Mouse (Mus musculus) intestine, embryonic 15.5 days (tissue): ENCODE measurements around the gene P2rx3. TPM values are rescaled to one million over a fixed set of nuclear protein-coding genes. Genes with fewer than 3 reads are reported as not detected.

Experiments
- ATAC-seq: fragments of 200-750 bp; cut with Nextera tagmentation; 2 replicates; pipeline ENCODE4 v1.8.0; 2017; ENCODE audit warnings: moderate TSS enrichment, moderate library complexity
- H3K27ac ChIP-seq: fragments of 300-500 bp; sonication (generic); 2 replicates; pipeline ENCODE4 v1.5.1; 2015; ENCODE audit warnings: mild to moderate bottlenecking, inconsistent platforms
- H3K27me3 ChIP-seq: fragments of 300-500 bp; sonication (generic); replicated peaks from 2 replicates; pipeline ENCODE4 v1.6.1; 2015; ENCODE audit warnings: inconsistent platforms
- H3K36me3 ChIP-seq: fragments of 300-500 bp; sonication (generic); 2 replicates; pipeline ENCODE4 v1.6.1; 2015; ENCODE audit warnings: inconsistent platforms
- H3K4me1 ChIP-seq: fragments of 300-500 bp; sonication (generic); replicated peaks from 2 replicates; pipeline ENCODE4 v1.6.1; 2015; ENCODE audit warnings: inconsistent platforms
- H3K4me2 ChIP-seq: fragments of 300-500 bp; sonication (generic); replicated peaks from 2 replicates; pipeline ENCODE4 v1.6.1; 2015; ENCODE audit warnings: mild to moderate bottlenecking, inconsistent platforms
- H3K4me3 ChIP-seq: fragments of 300-500 bp; sonication (generic); replicated peaks from 2 replicates; pipeline ENCODE4 v1.5.1; 2015; ENCODE audit warnings: inconsistent platforms
- H3K9ac ChIP-seq: fragments of 300-500 bp; sonication (generic); 2 replicates; pipeline ENCODE4 v1.6.1; 2015; ENCODE audit warnings: inconsistent platforms
- H3K9me3 ChIP-seq: fragments of 300-500 bp; sonication (generic); 2 replicates; pipeline ENCODE4 v1.6.1; 2016; ENCODE audit warnings: inconsistent platforms
- WGBS: fragments of 180-500 bp; shearing (Covaris S2); methylation state at CpG from one replicate; pipeline ENCODE4 v1.1.7; 2015; 5-methylcytosine and 5-hydroxymethylcytosine counted together
- polyA plus RNA-seq: library from polyadenylated mRNA; unstranded; fragments of >200 nt; fragmentation: Nextera tagmentation; extraction: Ambion mirVana; gene quantifications from 2 replicates; pipeline ENCODE4 v1.2.1, GENCODE M21; 2015

Gene P2rx3
- polyA plus RNA-seq, 1 experiment from 2014 or later, result 1.0 TPM

DNA sequence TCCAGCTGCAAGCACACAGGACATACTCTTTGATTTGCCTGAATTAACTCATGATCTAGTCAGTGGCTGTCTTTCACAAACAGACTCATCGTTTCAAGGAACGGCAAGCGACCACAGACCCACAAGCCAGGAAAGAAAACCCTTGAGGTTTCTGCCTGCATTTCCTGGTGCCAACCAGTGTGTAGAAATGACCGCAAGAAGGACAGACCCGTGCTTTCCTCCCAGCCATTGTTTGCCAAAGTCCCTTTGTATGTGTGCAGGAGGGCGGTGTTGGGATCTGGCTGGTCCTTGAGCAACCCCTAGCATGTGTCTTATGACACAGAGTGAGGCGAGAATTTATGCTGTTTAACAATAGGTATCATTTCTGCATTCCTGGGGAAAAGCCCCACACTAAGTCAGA, 3.1 kb downstream of the P2rx3 start:
- Histone ChIP-seq H3K9me3 (no peaks in the 10 kb centered on the region), H3K4me1 (peaks cover 4% of the 10 kb centered on the region; the same call in 1 of the 2 replicates), H3K4me2 (no peak overlapping the region), H3K27me3 (no peaks in the 10 kb centered on the region), H3K9ac (no peak overlapping the region), H3K27ac (no peak overlapping the region), H3K4me3 (no peak overlapping the region), H3K36me3 (peaks cover under 1% of the 10 kb centered on the region; the same call in 1 of the 2 replicates)
- no peak for ATAC-seq
- WGBS, result 75% methylated on average over 7 of the region's 7 CpGs

DNA sequence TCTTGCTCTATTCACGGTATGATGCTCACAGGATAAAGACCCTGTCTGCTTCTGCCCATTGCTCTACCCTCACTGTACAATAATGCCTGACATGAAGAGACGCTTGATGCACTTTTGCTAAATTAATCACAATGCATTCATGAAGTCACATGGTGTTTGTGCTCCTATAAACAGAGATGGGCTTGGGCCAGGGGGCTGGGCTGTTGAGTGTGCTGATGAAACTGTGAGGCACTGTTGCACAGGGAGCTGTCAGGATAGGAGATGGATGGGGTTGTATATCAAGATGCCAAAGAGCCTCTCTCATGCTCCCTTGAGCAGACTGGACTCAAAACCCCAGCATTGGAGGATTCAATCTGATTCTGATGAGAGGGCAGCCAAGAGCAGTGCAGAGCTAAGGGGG, 4.1 kb downstream of the P2rx3 start:
- no peak for ATAC-seq
- Histone ChIP-seq H3K27ac (no peak overlapping the region), H3K9me3 (no peaks in the 10 kb centered on the region), H3K4me1 (peaks cover 2% of the 10 kb centered on the region; the same call in 1 of the 2 replicates), H3K4me2 (no peak overlapping the region), H3K27me3 (no peaks in the 10 kb centered on the region), H3K4me3 (no peak overlapping the region), H3K36me3 (no peaks in the 10 kb centered on the region), H3K9ac (no peak overlapping the region)
- WGBS, result 81% methylated on average over 2 of the region's 2 CpGs

DNA sequence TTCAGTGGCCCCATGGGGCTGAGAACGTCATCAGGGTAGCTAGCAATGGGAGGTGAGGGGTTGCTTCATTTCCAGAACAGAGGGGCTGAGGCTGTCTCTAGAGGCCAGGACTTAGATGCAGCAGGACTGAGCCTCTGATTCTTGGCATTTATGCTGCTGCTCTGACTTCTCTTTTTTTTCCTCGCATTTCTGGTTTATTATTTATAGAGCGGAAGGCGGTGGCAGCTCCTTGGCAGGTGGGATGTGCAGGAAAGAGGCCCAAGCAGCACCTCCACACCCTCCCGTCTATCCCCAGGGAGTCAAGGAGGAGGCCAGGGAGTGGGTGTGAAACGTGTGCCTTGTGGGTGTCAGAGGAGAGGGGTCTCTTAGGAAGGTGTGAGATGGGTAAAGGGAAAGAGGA, 6.3 kb downstream of the P2rx3 start:
- Histone ChIP-seq H3K4me3 (no peak overlapping the region), H3K4me2 (no peak overlapping the region), H3K27ac (no peak overlapping the region), H3K36me3 (no peaks in the 10 kb centered on the region), H3K9ac (no peak overlapping the region), H3K27me3 (no peaks in the 10 kb centered on the region), H3K4me1 (no peaks in the 10 kb centered on the region; the same call in 1 of the 2 replicates), H3K9me3 (no peaks in the 10 kb centered on the region)
- 52% methylated on average over 6 of the region's 6 CpGs for WGBS
- no peak for ATAC-seq

DNA sequence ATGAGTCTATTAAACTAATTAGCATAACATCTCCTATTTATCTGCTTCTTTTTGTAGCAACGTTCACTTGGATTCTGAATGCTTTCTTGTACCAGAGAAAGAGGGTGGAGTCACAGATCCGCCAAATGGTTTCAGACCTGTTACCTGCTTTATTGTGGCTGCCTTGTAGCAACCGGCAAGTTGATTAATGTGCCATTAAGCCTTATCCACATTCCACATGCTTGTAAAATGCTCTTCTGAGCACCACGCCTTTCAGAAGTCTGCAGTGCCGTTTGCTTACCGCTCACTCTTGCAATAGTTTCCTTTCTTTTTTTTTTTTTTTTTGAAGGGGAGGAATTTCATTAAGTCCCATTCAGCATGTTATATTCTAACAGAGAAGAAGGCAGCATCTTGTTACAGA, 7.4 kb downstream of the P2rx3 start:
- Histone ChIP-seq H3K4me3 (no peak overlapping the region), H3K27me3 (no peaks in the 10 kb centered on the region), H3K9ac (no peak overlapping the region), H3K4me1 (no peaks in the 10 kb centered on the region; the same call in 1 of the 2 replicates), H3K27ac (no peak overlapping the region), H3K36me3 (no peaks in the 10 kb centered on the region), H3K9me3 (no peaks in the 10 kb centered on the region), H3K4me2 (no peak overlapping the region)
- WGBS, result 29% methylated on average over 6 of the region's 6 CpGs
- ATAC-seq, result peak; percentile 71

DNA sequence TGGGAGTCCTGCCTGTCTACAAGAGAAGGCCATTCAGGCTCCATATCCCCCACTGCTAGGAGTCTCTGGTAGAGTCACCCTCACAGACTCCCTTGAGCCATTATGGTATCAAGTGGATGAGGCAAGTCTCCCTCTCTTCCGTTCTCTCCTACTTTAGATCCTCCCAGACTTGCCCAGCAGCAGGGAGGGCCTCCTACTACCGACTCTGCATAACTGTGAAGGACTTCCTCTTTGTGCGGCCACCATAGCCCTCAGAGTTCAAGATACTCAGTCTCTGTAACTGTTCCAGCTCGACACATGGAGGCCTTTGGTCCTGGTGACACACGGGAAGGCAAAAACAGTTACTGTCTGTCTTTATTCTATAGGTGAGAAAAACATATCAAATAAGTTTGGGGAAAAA, 10.0 kb downstream of the P2rx3 start:
- no peak overlapping the region for H3K4me3 ChIP-seq
- no peaks in the 10 kb centered on the region for H3K9me3 ChIP-seq
- no peak for ATAC-seq
- no peak overlapping the region for H3K4me2 ChIP-seq
- H3K4me1 ChIP-seq, result no peaks in the 10 kb centered on the region; the same call in 1 of the 2 replicates
- no peaks in the 10 kb centered on the region for H3K27me3 ChIP-seq
- no peak overlapping the region for H3K27ac ChIP-seq
- no peaks in the 10 kb centered on the region for H3K36me3 ChIP-seq
- H3K9ac ChIP-seq, result no peak overlapping the region
- 74% methylated on average over 5 of the region's 5 CpGs for WGBS

DNA sequence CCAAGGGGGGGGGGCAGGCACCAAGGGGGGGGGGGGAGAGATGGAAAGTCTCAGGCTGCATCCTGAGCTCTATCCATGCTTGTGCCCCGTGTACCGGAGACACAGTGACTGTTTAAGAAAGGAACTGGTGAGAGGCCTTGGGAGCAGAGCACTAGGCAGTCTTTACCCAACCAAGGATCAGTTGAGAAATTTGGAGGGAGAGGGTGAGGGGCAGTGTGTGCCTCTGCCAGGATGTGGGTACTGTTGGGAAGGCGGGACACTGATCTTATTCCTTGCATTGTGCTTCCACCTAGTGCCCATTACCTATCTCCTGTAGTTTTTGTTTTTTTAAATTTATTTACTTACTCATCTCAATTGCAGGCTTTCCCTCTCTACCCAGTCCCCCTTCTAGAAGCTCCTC, 11.1 kb downstream of the P2rx3 start:
- Histone ChIP-seq H3K4me1 (no peaks in the 10 kb centered on the region; the same call in 1 of the 2 replicates), H3K9ac (no peak overlapping the region), H3K27me3 (no peaks in the 10 kb centered on the region), H3K36me3 (no peaks in the 10 kb centered on the region), H3K4me3 (no peak overlapping the region), H3K4me2 (no peak overlapping the region), H3K27ac (no peak overlapping the region), H3K9me3 (no peaks in the 10 kb centered on the region)
- no peak for ATAC-seq
- 77% methylated on average over 3 of the region's 3 CpGs for WGBS

DNA sequence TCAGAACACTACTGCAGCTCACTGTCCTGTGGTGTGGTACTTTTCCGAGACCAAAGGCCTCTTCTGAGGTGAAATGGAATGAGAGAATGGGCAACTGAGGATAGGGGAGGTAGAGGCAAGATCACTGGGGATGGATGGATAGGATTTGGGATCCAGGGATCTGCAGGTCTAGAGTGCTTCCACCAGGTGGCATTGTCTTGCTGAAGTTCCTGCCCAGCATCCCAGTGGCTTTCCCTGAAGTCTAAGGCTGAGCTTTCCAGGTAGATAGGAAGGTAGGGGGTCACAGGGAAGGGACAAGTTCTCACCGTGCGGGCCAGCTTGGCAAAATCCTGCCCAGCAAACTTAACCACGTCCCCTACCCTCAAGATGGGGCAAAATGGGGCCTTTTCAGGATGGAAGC, 15.2 kb downstream of the P2rx3 start:
- no peaks in the 10 kb centered on the region for H3K36me3 ChIP-seq
- H3K4me3 ChIP-seq, result no peak overlapping the region
- H3K4me2 ChIP-seq, result no peak overlapping the region
- WGBS, result 19% methylated on average over 4 of the region's 4 CpGs
- H3K27ac ChIP-seq, result no peak overlapping the region
- H3K9ac ChIP-seq, result no peak overlapping the region
- no peaks in the 10 kb centered on the region for H3K4me1 ChIP-seq
- peak; percentile 46; the same call in 1 of the 2 replicates for ATAC-seq
- no peaks in the 10 kb centered on the region for H3K27me3 ChIP-seq
- H3K9me3 ChIP-seq, result no peaks in the 10 kb centered on the region

DNA sequence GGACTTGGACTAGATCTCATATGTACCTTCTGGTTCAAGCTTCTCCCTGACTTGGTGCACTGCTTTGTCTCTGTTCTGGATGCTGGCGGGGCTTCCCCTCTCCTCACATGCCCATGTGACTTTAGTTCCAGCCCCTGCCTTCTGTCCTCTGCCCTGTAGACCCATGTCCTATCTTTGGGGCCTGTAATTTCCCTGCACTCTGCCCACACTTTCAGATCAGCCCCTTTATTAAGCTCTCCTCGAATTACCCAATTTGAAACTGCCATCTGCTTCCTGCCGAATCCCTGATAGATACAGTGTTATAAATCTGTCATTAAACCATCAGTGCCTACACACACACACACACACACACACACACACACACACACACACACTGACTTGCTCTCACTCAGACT, 22.7 kb downstream of the P2rx3 start:
- WGBS, result 31% methylated on average over 3 of the region's 3 CpGs
- no peak for ATAC-seq

DNA sequence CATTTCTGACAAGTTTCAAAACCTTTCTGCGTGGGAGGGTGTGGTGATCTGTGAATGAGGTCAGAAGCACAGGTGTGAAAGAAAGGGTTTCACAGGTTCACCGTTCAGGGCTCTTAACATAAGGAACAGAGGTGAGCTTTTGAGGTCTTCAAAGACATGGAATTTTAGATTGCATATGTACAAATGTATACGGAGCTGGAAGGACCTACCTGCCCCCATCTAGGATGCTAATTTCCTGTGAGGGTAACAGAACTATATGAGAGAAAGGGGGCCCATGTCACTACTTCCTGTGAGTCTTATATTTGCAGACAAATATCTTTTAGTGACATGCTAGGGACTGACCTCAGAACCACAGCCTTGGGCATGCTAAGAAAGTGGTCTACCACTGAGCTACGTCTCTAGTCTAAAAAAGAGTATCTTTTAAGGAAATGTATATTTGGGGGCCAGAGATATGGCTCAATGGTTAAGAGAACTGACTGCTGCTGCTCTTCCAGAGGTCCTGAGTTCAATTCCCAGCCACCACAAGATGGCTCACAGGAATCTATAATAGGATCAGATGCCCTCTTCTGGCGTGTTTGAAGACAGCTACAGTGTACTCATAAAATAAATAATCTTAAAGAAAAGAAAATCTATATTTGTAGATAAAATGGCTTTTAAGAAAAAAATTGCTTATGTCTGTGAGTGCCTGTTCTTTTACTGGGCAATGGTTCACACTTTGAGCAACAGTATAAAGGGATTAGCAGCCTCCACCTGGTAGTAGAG, 23.3 kb downstream of the P2rx3 start:
- H3K27ac ChIP-seq, result no peak overlapping the region
- no peak overlapping the region for H3K4me2 ChIP-seq
- H3K9me3 ChIP-seq, result no peaks in the 10 kb centered on the region
- no peaks in the 10 kb centered on the region for H3K36me3 ChIP-seq
- H3K9ac ChIP-seq, result no peak overlapping the region
- no peak overlapping the region for H3K4me3 ChIP-seq
- 77% methylated on average over 5 of the region's 5 CpGs for WGBS
- ATAC-seq, result no peak
- peaks cover 16% of the 10 kb centered on the region for H3K4me1 ChIP-seq
- H3K27me3 ChIP-seq, result no peaks in the 10 kb centered on the region

More for the DNA sequence above, 22.7 kb downstream of the P2rx3 start:
- H3K9me3 ChIP-seq, result no peaks in the 10 kb centered on the region
- no peak overlapping the region for H3K4me3 ChIP-seq
- H3K4me2 ChIP-seq, result no peak overlapping the region
- no peak overlapping the region for H3K9ac ChIP-seq
- H3K27me3 ChIP-seq, result no peaks in the 10 kb centered on the region
- peaks cover 15% of the 10 kb centered on the region for H3K4me1 ChIP-seq
- no peak overlapping the region for H3K27ac ChIP-seq
- H3K36me3 ChIP-seq, result no peaks in the 10 kb centered on the region

DNA sequence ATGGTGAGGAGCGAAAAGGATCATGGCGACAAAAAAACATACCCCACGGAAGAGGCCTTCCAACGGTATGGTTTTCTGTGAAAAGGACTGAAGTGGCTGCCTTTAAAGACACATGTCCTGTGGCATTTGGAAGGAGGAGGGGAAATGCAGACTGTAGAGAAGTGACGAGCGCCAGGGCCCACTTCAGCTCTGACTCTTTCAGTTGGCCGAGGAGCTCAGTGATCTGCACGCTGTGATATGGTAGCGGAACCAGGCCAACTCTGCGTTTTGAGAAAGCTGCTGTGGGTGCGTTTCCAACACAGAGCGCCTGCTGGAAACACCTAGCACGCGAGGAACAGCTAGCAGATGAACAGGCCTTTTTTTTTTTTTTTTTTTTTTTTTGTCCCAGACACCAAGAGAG, 24.6 kb downstream of the P2rx3 start:
- Histone ChIP-seq H3K9ac (no peak overlapping the region), H3K4me2 (no peak overlapping the region), H3K36me3 (no peaks in the 10 kb centered on the region), H3K9me3 (no peaks in the 10 kb centered on the region), H3K4me1 (peaks cover 18% of the 10 kb centered on the region), H3K4me3 (no peak overlapping the region), H3K27ac (no peak overlapping the region), H3K27me3 (no peaks in the 10 kb centered on the region)
- no peak for ATAC-seq
- WGBS, result 77% methylated on average over 14 of the region's 14 CpGs

DNA sequence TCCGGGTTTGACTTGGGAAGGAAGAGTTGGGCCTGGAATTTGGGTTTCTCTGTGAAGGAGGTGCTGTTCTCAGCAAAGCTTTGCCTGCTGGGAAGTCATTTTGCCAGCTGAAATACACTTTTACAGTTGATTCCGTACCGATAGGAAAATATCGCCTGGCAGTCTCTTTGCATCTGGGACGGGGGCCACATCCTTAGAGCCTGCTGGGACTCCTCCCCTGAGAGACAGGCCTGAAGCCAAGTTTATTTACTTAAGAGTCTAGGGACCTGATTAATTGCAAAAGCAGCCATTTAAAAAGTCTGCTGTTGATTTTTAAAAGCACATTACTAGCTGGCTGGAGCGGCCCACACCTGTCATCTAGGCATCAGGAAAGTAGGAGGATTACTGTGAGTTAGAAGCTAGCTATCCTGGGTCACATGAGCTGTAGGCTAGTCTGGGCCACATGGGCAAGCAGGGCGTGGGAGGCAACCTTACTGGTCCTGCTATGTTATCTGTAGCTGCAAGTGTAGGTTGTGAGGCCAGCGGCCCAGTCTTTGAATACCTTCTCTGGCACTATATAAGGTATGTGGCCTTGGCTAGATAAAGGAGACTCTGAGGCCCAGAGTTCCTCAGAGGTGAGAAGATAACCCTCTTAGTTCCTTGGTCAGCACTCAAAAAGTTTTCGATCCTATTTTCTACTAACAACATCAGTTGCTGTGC, 25.2 kb downstream of the P2rx3 start:
- no peak overlapping the region for H3K4me2 ChIP-seq
- 33% methylated on average over 9 of the region's 9 CpGs for WGBS
- H3K27me3 ChIP-seq, result no peaks in the 10 kb centered on the region
- no peaks in the 10 kb centered on the region for H3K36me3 ChIP-seq
- H3K9me3 ChIP-seq, result no peaks in the 10 kb centered on the region
- no peak overlapping the region for H3K4me3 ChIP-seq
- H3K4me1 ChIP-seq, result peaks cover 18% of the 10 kb centered on the region
- ATAC-seq, result peak; percentile 80
- H3K27ac ChIP-seq, result peak overlapping the region; percentile 6; the same call in 1 of the 2 replicates
- no peak overlapping the region for H3K9ac ChIP-seq

DNA sequence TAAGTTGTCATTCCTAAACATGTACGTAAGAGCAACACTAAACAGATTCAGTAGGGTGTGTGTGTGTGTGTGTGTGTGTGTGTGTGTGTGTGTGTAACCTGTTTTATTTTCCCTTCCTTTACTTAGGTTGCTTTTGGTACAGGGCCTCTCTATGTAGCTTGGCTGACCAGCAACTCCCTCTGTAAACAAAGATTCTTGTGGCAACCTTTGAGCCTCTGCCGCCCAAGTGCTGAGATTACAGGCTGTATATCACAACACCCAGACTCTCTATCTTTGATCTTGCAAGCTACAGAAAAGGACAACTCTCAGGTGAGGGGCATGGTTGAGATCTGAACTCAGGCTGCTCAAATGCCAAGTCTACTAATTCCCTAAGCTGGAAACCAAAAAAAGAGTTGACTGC, 28.1 kb downstream of the P2rx3 start:
- Histone ChIP-seq H3K4me1 (peaks cover 18% of the 10 kb centered on the region), H3K4me2 (no peak overlapping the region; the same call in 1 of the 2 replicates), H3K9me3 (no peaks in the 10 kb centered on the region), H3K27ac (peak overlapping the region; percentile 64), H3K9ac (no peak overlapping the region), H3K27me3 (no peaks in the 10 kb centered on the region), H3K4me3 (no peak overlapping the region), H3K36me3 (no peaks in the 10 kb centered on the region)
- WGBS, result 39% methylated on average over 2 of the region's 2 CpGs
- ATAC-seq, result peak; percentile 83
